Mouse (Mus musculus): ENCODE results near the gene Plk5.

- TF ChIP-seq MYOG (IDR thresholded peaks at IDR 0.05; ENCODE audit: control insufficient read depth in 1 of 3, insufficient read depth in 1 of 3, insufficient read length in 2 of 3, low read depth in 2 of 3) (no peak), POLR2A (IDR thresholded peaks at IDR 0.05; ENCODE audit: insufficient read length, low read depth) (no peak), TCF12 (IDR thresholded peaks at IDR 0.05; ENCODE audit: insufficient read depth, poor library complexity, severe bottlenecking) (no peak), MYOD1 (IDR thresholded peaks at IDR 0.05; ENCODE audit: control insufficient read depth in 1 of 3, insufficient read length in 2 of 3, low read depth in 2 of 3) (no peak), MAX (IDR thresholded peaks at IDR 0.05; ENCODE audit: low read depth) (no peak), POLR2AphosphoS2 (IDR thresholded peaks at IDR 0.05; ENCODE audit: insufficient read length, low read depth) (no peak), E2F4 (IDR thresholded peaks at IDR 0.05; ENCODE audit: insufficient read depth) (no peak), REST (IDR thresholded peaks at IDR 0.05; ENCODE audit: insufficient read depth, insufficient read length) (no peak), USF1 (IDR thresholded peaks at IDR 0.05; ENCODE audit: low read depth) (no peak), SRF (IDR thresholded peaks at IDR 0.05; ENCODE audit: control insufficient read depth, insufficient read length, low read depth) (no peak)
Measured at GRCm38 (mm10) chr10:80388731-80389130, 32.5 kb downstream of the Plk5 start.

All from myocyte (in vitro differentiated cells).